Mouse (Mus musculus): ENCODE measurements around the gene BC028528. TPM values are rescaled to one million over a fixed set of nuclear protein-coding genes. Genes with fewer than 3 reads are reported as not detected.

Gene BC028528
- total RNA-seq, 1 experiment = 6.4 TPM

DNA sequence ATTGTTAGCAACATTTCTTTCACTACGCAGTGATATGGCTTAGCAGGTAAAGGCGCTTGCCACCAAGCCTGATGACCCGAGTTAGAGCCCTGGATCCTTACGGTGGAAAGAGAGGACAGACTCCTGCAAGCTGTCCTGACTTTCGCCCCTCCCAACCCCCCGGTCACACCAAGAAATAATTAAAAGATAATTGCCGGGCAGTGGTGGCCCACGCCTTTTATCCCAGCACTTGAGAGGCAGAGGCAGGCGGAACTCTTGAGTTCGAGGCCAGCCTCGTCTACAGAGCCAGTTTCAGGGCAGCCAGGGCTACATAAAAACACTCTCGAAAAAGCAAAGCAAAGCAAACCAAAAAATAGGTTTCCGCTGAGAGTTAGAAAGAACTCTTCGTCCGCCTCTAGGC lies 20.8 kb downstream of the BC028528 start:
- H3K9me3 ChIP-seq (ENCODE audit: control insufficient read depth, insufficient read depth, low read depth, low read length) = no peaks in the 10 kb centered on the region
- peak overlapping the region; percentile 29; the same call in 1 of the 2 replicates for H3K27ac ChIP-seq (ENCODE audit: insufficient read depth, low read depth, low read length, poor library complexity, severe bottlenecking)
- H3K4me1 ChIP-seq (ENCODE audit: control insufficient read depth in 2 of 2, insufficient read depth in 2 of 2, low read length in 2 of 2, poor library complexity in 1 of 2) = peaks cover 2% of the 10 kb centered on the region in 2 experiments; a peak in 1 of 4 replicates
- in situ Hi-C loops (cut with MboI; ENCODE audit: low sequenced_read_pairs in 2 of 2, unreplicated experiment in 2 of 2) = loop anchor here in 1 of 2 experiments (10.0 kb wide), 1 partner anchor 184 kb away; the partner anchor contains the start of gene Vps45
- no peak for TF ChIP-seq ZC3H11A (IDR thresholded peaks at IDR 0.05; ENCODE audit: borderline replicate concordance, low read depth, low read length)
- TF ChIP-seq ZNF384 (IDR thresholded peaks at IDR 0.05; ENCODE audit: low read depth, low read length) = no peak
- no peak for TF ChIP-seq MAFK (IDR thresholded peaks at IDR 0.05; ENCODE audit: insufficient read depth, low read depth, low read length)
- TF ChIP-seq CHD2 (IDR thresholded peaks at IDR 0.05; ENCODE audit: low read depth, low read length) = no peak
- no peak for TF ChIP-seq HCFC1 (IDR thresholded peaks at IDR 0.05; ENCODE audit: borderline replicate concordance, insufficient read depth, low read length)
- H3K36me3 ChIP-seq (ENCODE audit: control insufficient read depth, insufficient read depth, low read length, poor library complexity, severe bottlenecking) = peaks cover 10% of the 10 kb centered on the region; the same call in 1 of the 2 replicates
- peak overlapping the region; percentile 84 for H3K9ac ChIP-seq (ENCODE audit: insufficient read depth, low read depth, low read length, poor library complexity, severe bottlenecking)
- H3K4me3 ChIP-seq (ENCODE audit: insufficient read depth in 1 of 2, low read depth in 1 of 2, low read length in 2 of 2, poor library complexity in 1 of 2, severe bottlenecking in 1 of 2) = peak overlapping the region; percentile 79 to 82
- no peak for DNase-seq (ENCODE audit: low read depth, low spot score)

DNA sequence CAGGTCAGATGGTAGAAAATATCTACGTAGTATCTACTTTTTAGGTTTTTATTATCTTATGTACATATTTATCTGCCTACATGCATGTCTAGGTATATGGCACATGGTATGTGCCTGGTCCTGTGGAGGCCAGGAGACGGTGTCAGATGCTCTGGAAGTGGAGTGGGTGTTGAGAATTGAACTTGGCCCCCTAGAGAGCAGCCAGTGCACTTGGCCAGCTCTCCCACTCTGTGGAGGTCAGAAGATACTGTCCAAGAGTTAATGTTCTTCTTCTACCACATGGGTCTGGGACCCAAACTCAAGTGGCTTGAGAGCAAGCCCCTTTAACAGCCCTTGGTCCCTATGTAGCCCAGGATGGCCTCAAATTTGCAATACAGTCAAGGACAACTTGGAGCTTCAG lies 24.4 kb downstream of the BC028528 start:
- peaks cover 10% of the 10 kb centered on the region; the same call in 1 of the 2 replicates for H3K36me3 ChIP-seq (ENCODE audit: control insufficient read depth, insufficient read depth, low read length, poor library complexity, severe bottlenecking)
- no peak overlapping the region for H3K27ac ChIP-seq (ENCODE audit: insufficient read depth, low read depth, low read length, poor library complexity, severe bottlenecking)
- H3K4me3 ChIP-seq (ENCODE audit: insufficient read depth in 1 of 2, low read depth in 1 of 2, low read length in 2 of 2, poor library complexity in 1 of 2, severe bottlenecking in 1 of 2) = no peak overlapping the region

DNA sequence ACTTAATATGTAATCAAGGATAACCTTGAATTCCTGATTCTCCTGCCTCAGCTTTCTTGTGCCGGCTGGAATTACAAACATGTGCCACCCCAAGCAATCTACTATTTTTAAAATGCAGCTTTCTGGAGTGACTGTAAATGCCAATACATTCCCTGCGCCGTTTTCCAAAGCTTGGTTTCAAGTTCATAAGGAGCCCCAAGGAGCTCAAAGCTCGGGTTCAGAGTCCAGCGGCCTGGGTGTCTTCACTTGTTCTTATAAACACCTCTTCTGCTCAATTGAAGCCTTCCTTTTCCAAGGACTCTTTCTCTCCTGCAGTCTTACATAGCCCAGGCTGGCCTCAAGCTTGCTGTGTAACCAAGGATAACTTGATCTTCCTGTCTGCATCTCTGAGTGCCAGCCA lies 25.7 kb downstream of the BC028528 start:
- Histone ChIP-seq H3K4me3 (ENCODE audit: insufficient read depth in 1 of 2, low read depth in 1 of 2, low read length in 2 of 2, poor library complexity in 1 of 2, severe bottlenecking in 1 of 2) (no peak overlapping the region), H3K36me3 (ENCODE audit: control insufficient read depth, insufficient read depth, low read length, poor library complexity, severe bottlenecking) (peaks cover 10% of the 10 kb centered on the region; the same call in 1 of the 2 replicates), H3K9me3 (ENCODE audit: control insufficient read depth, insufficient read depth, low read depth, low read length) (no peaks in the 10 kb centered on the region), H3K9ac (ENCODE audit: insufficient read depth, low read depth, low read length, poor library complexity, severe bottlenecking) (no peak overlapping the region), H3K4me1 (ENCODE audit: control insufficient read depth in 2 of 2, insufficient read depth in 2 of 2, low read length in 2 of 2, poor library complexity in 1 of 2) (peaks cover 3 to 15% of the 10 kb centered on the region in 2 experiments; a peak in 2 of 4 replicates), H3K27ac (ENCODE audit: insufficient read depth, low read depth, low read length, poor library complexity, severe bottlenecking) (no peak overlapping the region)
- in situ Hi-C loops (cut with MboI; ENCODE audit: low sequenced_read_pairs in 2 of 2, unreplicated experiment in 2 of 2) = no loop called here
- DNase-seq (ENCODE audit: low read depth, low spot score) = no peak
- TF ChIP-seq MAFK (IDR thresholded peaks at IDR 0.05; ENCODE audit: insufficient read depth, low read depth, low read length) (no peak), ZNF384 (IDR thresholded peaks at IDR 0.05; ENCODE audit: low read depth, low read length) (no peak), ZC3H11A (IDR thresholded peaks at IDR 0.05; ENCODE audit: borderline replicate concordance, low read depth, low read length) (no peak), HCFC1 (IDR thresholded peaks at IDR 0.05; ENCODE audit: borderline replicate concordance, insufficient read depth, low read length) (no peak), CHD2 (IDR thresholded peaks at IDR 0.05; ENCODE audit: low read depth, low read length) (no peak)

More for the DNA sequence above, 24.4 kb downstream of the BC028528 start:
- no peak for DNase-seq (ENCODE audit: low read depth, low spot score)
- TF ChIP-seq ZNF384 (IDR thresholded peaks at IDR 0.05; ENCODE audit: low read depth, low read length) = no peak
- no peak for TF ChIP-seq MAFK (IDR thresholded peaks at IDR 0.05; ENCODE audit: insufficient read depth, low read depth, low read length)
- no peak for TF ChIP-seq HCFC1 (IDR thresholded peaks at IDR 0.05; ENCODE audit: borderline replicate concordance, insufficient read depth, low read length)
- no peak for TF ChIP-seq CHD2 (IDR thresholded peaks at IDR 0.05; ENCODE audit: low read depth, low read length)
- TF ChIP-seq ZC3H11A (IDR thresholded peaks at IDR 0.05; ENCODE audit: borderline replicate concordance, low read depth, low read length) = no peak
- H3K9me3 ChIP-seq (ENCODE audit: control insufficient read depth, insufficient read depth, low read depth, low read length) = no peaks in the 10 kb centered on the region
- in situ Hi-C loops (cut with MboI; ENCODE audit: low sequenced_read_pairs in 2 of 2, unreplicated experiment in 2 of 2) = no loop called here
- peaks cover 3 to 15% of the 10 kb centered on the region in 2 experiments; a peak in 2 of 4 replicates for H3K4me1 ChIP-seq (ENCODE audit: control insufficient read depth in 2 of 2, insufficient read depth in 2 of 2, low read length in 2 of 2, poor library complexity in 1 of 2)
- no peak overlapping the region for H3K9ac ChIP-seq (ENCODE audit: insufficient read depth, low read depth, low read length, poor library complexity, severe bottlenecking)

DNA sequence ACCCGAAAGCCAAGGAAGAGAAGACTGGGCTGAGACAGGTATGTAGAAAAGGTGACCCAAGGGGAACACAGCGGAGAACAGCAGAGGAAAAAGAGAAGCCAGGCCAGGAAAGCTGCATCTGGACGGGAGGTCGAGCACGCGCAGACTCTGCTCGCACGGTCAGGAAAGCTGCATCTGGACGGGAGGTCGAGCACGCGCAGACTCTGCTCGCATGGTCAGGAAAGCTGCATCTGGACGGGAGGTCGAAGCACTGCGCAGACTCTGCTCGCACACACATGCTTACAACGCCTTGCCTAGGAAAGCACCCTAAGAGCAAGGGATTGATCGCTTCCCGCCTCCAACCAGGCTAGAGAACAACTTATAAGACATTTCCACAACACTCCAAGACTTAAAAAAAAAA lies 26.2 kb downstream of the BC028528 start:
- H3K9me3 ChIP-seq (ENCODE audit: control insufficient read depth, insufficient read depth, low read depth, low read length) = no peaks in the 10 kb centered on the region
- H3K4me3 ChIP-seq (ENCODE audit: insufficient read depth in 1 of 2, low read depth in 1 of 2, low read length in 2 of 2, poor library complexity in 1 of 2, severe bottlenecking in 1 of 2) = peak overlapping the region; percentile 34 to 50; a peak in 3 of 4 replicates
- DNase-seq (ENCODE audit: low read depth, low spot score) = no peak
- H3K9ac ChIP-seq (ENCODE audit: insufficient read depth, low read depth, low read length, poor library complexity, severe bottlenecking) = peak overlapping the region; percentile 68; the same call in 1 of the 2 replicates
- peaks cover 2 to 17% of the 10 kb centered on the region in 2 experiments; a peak in 2 of 4 replicates for H3K4me1 ChIP-seq (ENCODE audit: control insufficient read depth in 2 of 2, insufficient read depth in 2 of 2, low read length in 2 of 2, poor library complexity in 1 of 2)
- no peak overlapping the region for H3K27ac ChIP-seq (ENCODE audit: insufficient read depth, low read depth, low read length, poor library complexity, severe bottlenecking)
- H3K36me3 ChIP-seq (ENCODE audit: control insufficient read depth, insufficient read depth, low read length, poor library complexity, severe bottlenecking) = peaks cover 10% of the 10 kb centered on the region; the same call in 1 of the 2 replicates
- TF ChIP-seq HCFC1 (IDR thresholded peaks at IDR 0.05; ENCODE audit: borderline replicate concordance, insufficient read depth, low read length) = no peak
- TF ChIP-seq CHD2 (IDR thresholded peaks at IDR 0.05; ENCODE audit: low read depth, low read length) = no peak
- no peak for TF ChIP-seq MAFK (IDR thresholded peaks at IDR 0.05; ENCODE audit: insufficient read depth, low read depth, low read length)
- no peak for TF ChIP-seq ZNF384 (IDR thresholded peaks at IDR 0.05; ENCODE audit: low read depth, low read length)
- TF ChIP-seq ZC3H11A (IDR thresholded peaks at IDR 0.05; ENCODE audit: borderline replicate concordance, low read depth, low read length) = no peak
- in situ Hi-C loops (cut with MboI; ENCODE audit: low sequenced_read_pairs in 2 of 2, unreplicated experiment in 2 of 2) = no loop called here

Data from ES-E14 (cell line).